Mouse (Mus musculus) embryonic facial prominence, embryonic 13.5 days (tissue): ENCODE data around the gene Gart. TPM values are rescaled to one million over a fixed set of nuclear protein-coding genes. Genes with fewer than 3 reads are reported as not detected.
"Not testable (repeated sequence)": the region's sequence is repeated elsewhere in the genome, so short reads cannot be mapped to it uniquely, and the experiment has no call there.

Source experiments
- ATAC-seq: fragments of 200-750 bp; cut with Nextera tagmentation; 2 replicates; pipeline ENCODE4 v1.8.0; 2017; ENCODE audit warnings: low read depth; ENCODE audit not compliant: insufficient number of reproducible peaks, insufficient read depth, low FRiP score, low TSS enrichment
- H3K27ac ChIP-seq: fragments of 300-500 bp; sonication (generic); 2 replicates; pipeline ENCODE4 v1.5.1; 2015; ENCODE audit warnings: moderate library complexity, mild to moderate bottlenecking, inconsistent platforms
- H3K27me3 ChIP-seq: fragments of 300-500 bp; sonication (generic); 2 replicates; pipeline ENCODE4 v1.6.1; 2015; ENCODE audit warnings: mild to moderate bottlenecking, inconsistent platforms
- H3K36me3 ChIP-seq: fragments of 300-500 bp; sonication (generic); 2 replicates; pipeline ENCODE4 v1.6.1; 2015; ENCODE audit warnings: mild to moderate bottlenecking, inconsistent platforms
- H3K4me1 ChIP-seq: fragments of 300-500 bp; sonication (generic); 2 replicates; pipeline ENCODE4 v1.6.1; 2015; ENCODE audit warnings: inconsistent platforms
- H3K4me2 ChIP-seq: fragments of 300-500 bp; sonication (generic); 2 replicates; pipeline ENCODE4 v1.6.1; 2015; ENCODE audit warnings: moderate library complexity, mild to moderate bottlenecking, inconsistent platforms
- H3K4me3 ChIP-seq: fragments of 300-500 bp; sonication (generic); 2 replicates; pipeline ENCODE4 v1.5.1; 2015; ENCODE audit warnings: mild to moderate bottlenecking, inconsistent platforms
- H3K9ac ChIP-seq: fragments of 300-500 bp; sonication (generic); 2 replicates; pipeline ENCODE4 v1.6.1; 2015; ENCODE audit warnings: mild to moderate bottlenecking, inconsistent platforms
- H3K9me3 ChIP-seq: fragments of 300-500 bp; sonication (generic); 2 replicates; pipeline ENCODE4 v1.6.1; 2016; ENCODE audit warnings: inconsistent platforms
- WGBS: fragments of 180-500 bp; shearing (Covaris S2); methylation state at CpG from one replicate; pipeline ENCODE4 v1.1.7; 2015; ENCODE audit warnings: mixed read lengths; 5-methylcytosine and 5-hydroxymethylcytosine counted together
- polyA plus RNA-seq: library from polyadenylated mRNA; unstranded; fragments of >200 nt; fragmentation: Nextera tagmentation; extraction: Ambion mirVana; gene quantifications from 2 replicates; pipeline ENCODE4 v1.2.1, GENCODE M21; 2015

The Gart gene
- polyA plus RNA-seq, 1 experiment from 2014 or later, result 110 TPM

DNA sequence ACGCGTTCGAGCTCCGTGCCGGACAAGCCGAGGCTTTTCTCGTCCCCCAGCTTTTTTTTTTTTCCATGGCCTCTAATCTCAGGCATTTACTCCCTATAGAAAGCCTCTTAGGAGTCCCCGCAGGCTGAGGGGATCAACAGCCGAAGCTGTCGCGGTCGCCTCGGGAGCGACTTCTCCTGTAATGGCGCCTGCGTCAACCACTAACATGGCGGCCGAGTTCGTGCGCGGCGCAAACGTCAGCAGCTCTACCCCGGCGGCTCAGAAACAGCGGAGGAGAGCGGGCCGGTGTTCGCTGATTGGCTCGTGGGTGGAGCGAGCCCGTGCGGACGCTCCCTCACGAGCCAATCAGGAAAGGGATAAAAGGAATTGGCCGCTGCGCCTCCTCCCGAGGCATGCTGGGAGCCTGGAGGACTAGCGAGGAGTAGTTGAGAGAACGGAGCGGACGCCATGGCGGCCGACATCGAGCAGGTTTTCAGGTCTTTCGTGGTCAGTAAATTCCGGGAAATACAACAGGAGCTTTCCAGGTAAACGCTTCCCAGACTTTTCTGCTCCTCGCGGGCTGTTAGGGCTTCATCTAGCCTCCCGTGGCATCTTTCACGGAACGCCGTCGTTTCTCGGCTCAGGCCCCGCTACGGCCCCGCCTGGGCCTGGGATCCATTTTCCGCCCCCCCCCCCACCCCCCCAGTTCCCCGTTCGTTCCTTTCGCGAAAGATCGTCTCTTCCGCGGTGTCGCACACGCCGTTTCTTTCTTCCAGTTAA is 888 bp upstream of the Gart start, which contains the start of gene Son:
TSS of gene Son (plus strand) at position 46 of the 759 bp plus-strand sequence.
- H3K27me3 ChIP-seq, result no peaks in the 10 kb centered on the region
- H3K4me3 ChIP-seq, result peak within 1 kb of the TSS; percentile 79
- H3K4me1 ChIP-seq, result peaks cover 18% of the 10 kb centered on the region

DNA sequence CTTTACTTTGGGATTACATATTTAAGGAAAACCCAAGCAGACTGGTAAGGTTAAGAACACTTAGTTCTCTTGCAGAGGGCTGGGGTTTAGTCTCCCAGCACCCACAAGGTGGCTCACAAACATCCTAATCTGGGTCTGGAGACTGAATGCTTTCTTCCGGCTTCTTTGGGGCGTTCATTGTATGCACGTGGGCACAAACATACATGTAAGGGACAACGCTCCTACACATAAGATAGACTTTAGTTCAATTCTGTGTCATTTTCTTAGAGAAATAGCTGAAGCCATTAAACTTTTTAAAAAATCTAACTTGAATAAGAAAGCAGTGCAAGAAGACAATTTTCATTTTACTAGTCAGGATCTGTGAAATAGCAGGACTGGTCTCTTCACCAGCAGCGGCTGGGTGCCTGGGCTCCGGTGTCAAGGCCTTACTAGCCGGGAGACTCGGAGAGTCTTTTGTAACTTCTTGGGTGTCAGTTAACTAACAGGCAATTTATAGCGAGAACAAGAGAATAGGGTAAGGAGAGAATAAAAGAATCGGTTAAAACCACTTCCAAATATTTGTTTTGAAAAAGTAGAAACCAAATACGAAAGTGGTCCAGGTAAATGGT is 653 bp downstream of the Gart start:
- no peaks in the 10 kb centered on the region for H3K27me3 ChIP-seq
- H3K9me3 ChIP-seq, result no peaks in the 10 kb centered on the region
- peaks cover 23% of the 10 kb centered on the region for H3K36me3 ChIP-seq
- WGBS, result 2% methylated on average over 11 of the region's 11 CpGs
- peak overlapping the region; percentile 88 for H3K4me2 ChIP-seq
- H3K4me3 ChIP-seq, result peak overlapping the region; percentile 79
- peak overlapping the region; percentile 98 for H3K27ac ChIP-seq
- peaks cover 12% of the 10 kb centered on the region for H3K4me1 ChIP-seq
- no peak for ATAC-seq
- peak overlapping the region; percentile 93 for H3K9ac ChIP-seq

More for the DNA sequence above, 888 bp upstream of the Gart start, which contains the start of gene Son:
- Histone ChIP-seq H3K36me3 (peaks cover 20% of the 10 kb centered on the region), H3K9me3 (no peaks in the 10 kb centered on the region), H3K4me2 (peak within 1 kb of the TSS; percentile 88), H3K9ac (peak within 1 kb of the TSS; percentile 93), H3K27ac (peak within 1 kb of the TSS; percentile 98)
- WGBS, result under 1% methylated on average over 70 of the region's 70 CpGs
- ATAC-seq, result peak; percentile 95

- H3K9ac ChIP-seq, H3K27me3 ChIP-seq, H3K4me1 ChIP-seq, H3K27ac ChIP-seq, H3K9me3 ChIP-seq, H3K4me3 ChIP-seq, ATAC-seq: not testable (repeated sequence)
- 50% methylated on average over 1 of the region's 2 CpGs for WGBS
- peak overlapping the region; percentile 88 for H3K4me2 ChIP-seq
- peaks cover 26% of the 10 kb centered on the region for H3K36me3 ChIP-seq
Observed at GRCm38 (mm10) chr16:91645420-91645819, 1.3 kb downstream of the Gart start.

DNA sequence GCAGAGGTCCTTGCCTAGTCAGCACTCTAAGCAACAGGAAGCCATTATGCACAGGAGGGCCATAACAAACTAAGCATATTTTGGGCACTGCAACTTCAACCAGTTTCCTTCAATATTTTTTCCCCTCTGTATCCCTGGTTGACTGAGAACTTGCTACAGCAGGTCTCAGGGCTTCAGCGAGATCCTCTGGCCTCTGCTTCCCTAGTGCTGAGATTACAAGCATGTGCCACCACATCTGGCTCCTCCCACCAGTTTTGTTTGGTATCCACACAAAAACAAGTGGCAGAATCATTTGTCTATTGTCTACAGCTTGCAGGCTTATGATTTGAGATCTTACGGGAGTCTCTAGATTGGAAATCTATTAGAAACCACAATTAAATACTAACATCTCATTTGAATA is 1.9 kb downstream of the Gart start:
- no peaks in the 10 kb centered on the region for H3K9me3 ChIP-seq
- no peak overlapping the region for H3K4me3 ChIP-seq
- peaks cover 8% of the 10 kb centered on the region for H3K4me1 ChIP-seq
- no peak overlapping the region for H3K27ac ChIP-seq
- H3K27me3 ChIP-seq, result no peaks in the 10 kb centered on the region
- H3K9ac ChIP-seq, result no peak overlapping the region
- WGBS, result 83% methylated on average over 2 of the region's 2 CpGs
- H3K4me2 ChIP-seq, result no peak overlapping the region
- ATAC-seq, result no peak
- H3K36me3 ChIP-seq, result peaks cover 31% of the 10 kb centered on the region

DNA sequence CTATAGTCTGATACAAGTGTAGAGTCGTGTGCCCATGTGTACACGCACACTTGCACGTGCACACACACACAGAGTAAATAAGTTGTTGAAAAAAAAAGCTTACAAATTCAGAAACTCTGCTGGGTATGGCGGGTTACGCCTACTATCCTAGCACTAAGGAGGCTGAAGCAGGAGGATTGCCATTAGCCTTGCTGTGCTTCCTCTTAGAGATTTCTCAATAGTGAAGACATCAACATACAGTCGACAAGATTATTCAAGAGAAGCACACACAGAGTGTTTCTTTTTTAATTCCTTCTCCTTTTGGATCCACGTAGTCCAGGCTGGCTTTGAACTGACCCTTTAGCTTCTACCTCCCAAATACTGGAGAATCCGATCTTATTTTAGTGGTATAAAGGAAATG is 6.6 kb downstream of the Gart start:
- Histone ChIP-seq H3K9me3 (no peaks in the 10 kb centered on the region), H3K27me3 (no peaks in the 10 kb centered on the region), H3K4me2 (no peak overlapping the region), H3K9ac (no peak overlapping the region), H3K4me3 (no peak overlapping the region), H3K4me1 (peaks cover 4% of the 10 kb centered on the region; the same call in 1 of the 2 replicates), H3K36me3 (peaks cover 78% of the 10 kb centered on the region), H3K27ac (no peak overlapping the region)
- 94% methylated on average over 8 of the region's 8 CpGs for WGBS
- ATAC-seq, result no peak

DNA sequence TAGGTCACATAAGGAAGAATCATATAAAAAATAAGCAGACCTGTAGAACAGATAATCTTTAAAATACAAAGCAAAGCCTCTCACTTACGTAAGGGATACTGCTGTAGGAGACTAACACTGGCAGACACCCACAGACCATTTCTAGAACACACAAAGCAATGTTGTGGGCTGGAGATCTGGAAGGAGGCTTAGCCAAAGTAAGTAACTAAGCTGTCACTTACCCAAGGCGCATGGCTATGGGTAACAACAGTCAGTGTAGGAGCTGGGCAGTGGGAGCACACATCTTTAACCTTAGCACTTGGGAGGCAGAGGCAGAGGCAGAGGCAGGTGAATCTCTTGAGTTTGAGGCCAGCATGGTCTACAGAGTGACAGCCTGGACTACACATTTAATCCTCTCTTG is 7.1 kb downstream of the Gart start:
- no peak for ATAC-seq
- Histone ChIP-seq H3K4me3 (no peak overlapping the region), H3K36me3 (peaks cover 82% of the 10 kb centered on the region), H3K4me2 (no peak overlapping the region), H3K9me3 (no peaks in the 10 kb centered on the region), H3K4me1 (peaks cover under 1% of the 10 kb centered on the region; the same call in 1 of the 2 replicates), H3K9ac (no peak overlapping the region), H3K27ac (no peak overlapping the region), H3K27me3 (no peaks in the 10 kb centered on the region)
- WGBS, result 97% methylated on average over 2 of the region's 2 CpGs

DNA sequence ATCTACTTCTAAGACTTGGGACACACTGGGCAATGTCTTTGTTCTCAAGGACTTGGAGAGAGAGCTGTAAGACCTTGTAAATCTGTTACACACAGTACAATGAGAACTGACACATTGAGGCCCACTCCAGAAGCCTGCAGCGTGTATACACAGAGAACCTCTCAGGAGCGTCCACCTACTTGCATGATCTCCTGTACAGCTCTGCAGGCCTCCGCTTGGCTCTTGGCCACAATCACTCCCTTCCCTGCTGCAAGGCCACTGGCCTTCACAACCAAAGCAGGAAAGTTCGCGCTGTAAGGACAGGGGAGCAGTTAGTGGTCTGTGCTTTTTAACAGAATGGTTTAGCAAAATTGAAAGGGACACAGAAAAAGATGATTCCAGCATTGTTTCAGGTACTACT is 7.6 kb downstream of the Gart start:
- no peaks in the 10 kb centered on the region for H3K4me1 ChIP-seq
- no peak overlapping the region for H3K4me3 ChIP-seq
- no peak overlapping the region for H3K27ac ChIP-seq
- no peak overlapping the region for H3K4me2 ChIP-seq
- H3K27me3 ChIP-seq, result no peaks in the 10 kb centered on the region
- 89% methylated on average over 5 of the region's 5 CpGs for WGBS
- H3K9ac ChIP-seq, result no peak overlapping the region
- H3K9me3 ChIP-seq, result no peaks in the 10 kb centered on the region
- peaks cover 86% of the 10 kb centered on the region for H3K36me3 ChIP-seq
- no peak for ATAC-seq

DNA sequence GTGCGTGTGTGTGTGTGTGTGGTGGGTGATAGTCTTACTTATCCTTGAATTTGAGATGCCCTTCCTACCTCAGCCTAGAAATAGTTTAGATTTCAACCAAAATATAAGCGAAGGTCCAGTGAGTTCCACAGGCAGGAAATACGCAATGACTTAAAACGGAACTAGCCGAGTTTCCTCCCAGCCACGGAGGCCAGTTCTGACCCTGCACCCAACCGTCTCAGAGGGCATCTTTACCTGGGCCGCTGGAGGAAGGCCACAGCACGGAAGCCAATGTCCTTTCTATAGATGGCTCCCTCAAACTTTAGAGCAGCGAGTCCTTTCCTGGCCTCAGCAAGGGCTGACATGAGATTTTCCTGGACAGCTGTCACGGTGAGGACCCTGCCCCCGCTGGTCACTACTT is 13.1 kb downstream of the Gart start:
- no peak overlapping the region for H3K4me2 ChIP-seq
- 86% methylated on average over 12 of the region's 12 CpGs for WGBS
- no peak overlapping the region for H3K27ac ChIP-seq
- no peaks in the 10 kb centered on the region for H3K9me3 ChIP-seq
- no peaks in the 10 kb centered on the region for H3K27me3 ChIP-seq
- no peak overlapping the region for H3K9ac ChIP-seq
- no peak overlapping the region for H3K4me3 ChIP-seq
- no peak for ATAC-seq
- peaks cover 95% of the 10 kb centered on the region for H3K36me3 ChIP-seq
- H3K4me1 ChIP-seq, result no peaks in the 10 kb centered on the region

DNA sequence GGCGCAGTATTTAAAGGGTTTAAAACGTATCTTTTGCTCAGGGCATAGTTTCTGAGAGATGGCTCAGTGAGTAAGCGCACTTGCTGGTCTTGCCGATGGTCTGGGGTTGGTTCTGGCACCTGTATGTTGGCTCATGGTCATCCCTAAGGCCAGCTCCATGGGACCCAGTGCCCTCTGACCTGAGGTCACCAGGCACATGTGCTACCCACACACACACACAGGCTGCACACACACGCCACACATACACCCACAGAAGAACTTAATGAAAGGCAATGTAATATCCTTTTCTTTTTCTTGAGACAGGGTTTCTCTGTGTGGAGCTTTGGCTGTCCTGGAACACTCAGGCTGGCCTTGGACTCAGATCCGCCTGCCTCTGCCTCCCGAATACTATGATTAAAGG is 13.8 kb downstream of the Gart start:
- Histone ChIP-seq H3K9me3 (no peaks in the 10 kb centered on the region), H3K27me3 (no peaks in the 10 kb centered on the region), H3K36me3 (peaks cover 95% of the 10 kb centered on the region), H3K4me3 (no peak overlapping the region), H3K4me2 (no peak overlapping the region), H3K4me1 (no peaks in the 10 kb centered on the region), H3K9ac (no peak overlapping the region), H3K27ac (no peak overlapping the region)
- ATAC-seq, result no peak
- whole genome bisulfite sequencing, result 93% methylated on average over 7 of the region's 7 CpGs

DNA sequence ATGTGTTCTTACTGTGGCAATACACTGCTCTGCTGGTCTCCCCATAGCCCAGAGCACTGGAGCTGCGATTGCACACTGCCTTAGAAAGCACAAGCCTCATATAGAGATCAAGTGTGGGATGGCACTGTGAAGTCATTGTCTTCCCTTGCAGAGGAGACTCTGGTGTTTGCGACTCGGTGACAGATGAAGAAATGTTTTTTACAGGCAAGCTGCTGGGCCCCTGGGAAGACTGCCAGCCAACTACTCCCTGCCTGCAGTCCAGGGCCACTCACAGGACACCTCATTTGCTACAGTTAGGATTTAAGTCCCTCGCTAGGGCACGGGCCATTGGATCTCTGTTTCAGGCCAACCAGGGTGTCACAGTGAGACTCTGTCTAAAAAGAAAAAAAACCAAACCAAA is 14.3 kb downstream of the Gart start:
- Histone ChIP-seq H3K4me2 (no peak overlapping the region), H3K27me3 (no peaks in the 10 kb centered on the region), H3K9me3 (no peaks in the 10 kb centered on the region), H3K36me3 (peaks cover 95% of the 10 kb centered on the region), H3K4me3 (no peak overlapping the region), H3K27ac (no peak overlapping the region), H3K9ac (no peak overlapping the region), H3K4me1 (no peaks in the 10 kb centered on the region)
- no peak for ATAC-seq
- WGBS, result 85% methylated on average over 5 of the region's 5 CpGs

DNA sequence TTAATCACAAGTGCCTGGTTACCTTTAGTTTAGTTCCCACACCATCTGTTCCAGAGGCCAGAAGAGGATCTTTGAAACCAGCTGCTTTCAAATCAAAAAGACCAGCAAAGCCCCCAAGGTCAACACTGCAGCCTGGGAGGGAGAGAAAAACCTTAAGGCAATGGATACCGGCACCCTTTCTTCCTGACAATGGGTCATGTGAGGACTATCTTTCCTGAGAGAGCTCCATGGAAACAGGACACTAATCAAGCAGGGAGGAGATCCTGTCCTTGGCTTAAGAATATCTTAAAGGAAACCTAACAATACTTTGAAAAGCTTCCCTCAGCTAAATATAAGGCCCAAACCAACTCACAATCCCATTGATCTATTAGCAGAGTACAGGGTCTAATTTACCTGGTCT is 16.2 kb downstream of the Gart start:
- no peak for ATAC-seq
- H3K4me2 ChIP-seq, result no peak overlapping the region
- H3K4me1 ChIP-seq, result no peaks in the 10 kb centered on the region
- H3K36me3 ChIP-seq, result peaks cover 93% of the 10 kb centered on the region
- H3K9me3 ChIP-seq, result no peaks in the 10 kb centered on the region
- 57% methylated on average over 1 of the region's 1 CpGs for WGBS
- no peaks in the 10 kb centered on the region for H3K27me3 ChIP-seq
- H3K9ac ChIP-seq, result no peak overlapping the region
- no peak overlapping the region for H3K27ac ChIP-seq
- H3K4me3 ChIP-seq, result no peak overlapping the region

- Histone ChIP-seq H3K4me1 (no peaks in the 10 kb centered on the region), H3K9ac (no peak overlapping the region), H3K4me2 (no peak overlapping the region), H3K36me3 (peaks cover 93% of the 10 kb centered on the region), H3K9me3 (no peaks in the 10 kb centered on the region), H3K27me3 (no peaks in the 10 kb centered on the region), H3K4me3 (no peak overlapping the region), H3K27ac (no peak overlapping the region)
- WGBS, result 96% methylated on average over 4 of the region's 4 CpGs
- no peak for ATAC-seq
Observed at GRCm38 (mm10) chr16:91629749-91630148, 17.0 kb downstream of the Gart start.
